Mouse (Mus musculus): ENCODE data around the gene Serpina5. TPM values are rescaled to one million over a fixed set of nuclear protein-coding genes. Genes with fewer than 3 reads are reported as not detected.

The Serpina5 gene
- polyA plus RNA-seq, 1 experiment from 2014 or later, result not detected

GRCm38 (mm10) chr12:104131041-104131440, 30.1 kb downstream of the Serpina5 start:
- H3K4me3 ChIP-seq, result no peak overlapping the region
- no peak overlapping the region for H3K9ac ChIP-seq
- H3K4me2 ChIP-seq, result no peak overlapping the region
- no peaks in the 10 kb centered on the region for H3K4me1 ChIP-seq
- H3K36me3 ChIP-seq, result no peaks in the 10 kb centered on the region
- H3K27ac ChIP-seq, result no peak overlapping the region
- H3K9me3 ChIP-seq, result no peaks in the 10 kb centered on the region
- no peak for ATAC-seq (ENCODE audit: insufficient number of reproducible peaks, insufficient read depth, low FRiP score, low TSS enrichment, low read depth)
- no peaks in the 10 kb centered on the region for H3K27me3 ChIP-seq

DNA sequence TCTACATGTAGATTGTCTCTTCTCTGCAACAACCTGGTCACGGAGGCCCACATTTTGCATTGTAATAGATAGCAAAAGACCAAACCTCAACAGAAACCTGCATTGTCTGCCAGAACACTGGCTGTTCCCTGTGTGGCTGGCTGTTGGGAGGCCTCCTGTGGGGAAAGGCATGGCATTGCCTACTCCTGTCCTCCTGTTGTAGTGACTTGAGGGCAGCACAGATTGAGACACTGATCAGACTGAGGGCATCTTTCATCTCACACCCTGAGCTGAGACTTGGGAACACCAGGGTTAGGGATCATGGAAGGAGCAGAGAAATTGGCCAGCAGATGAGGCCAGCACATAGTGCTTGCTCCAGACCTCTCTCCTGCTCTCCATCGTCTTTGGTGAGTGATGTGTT, 37.3 kb downstream of the Serpina5 start:
- Histone ChIP-seq H3K36me3 (no peaks in the 10 kb centered on the region), H3K4me1 (no peaks in the 10 kb centered on the region), H3K9ac (no peak overlapping the region), H3K27ac (no peak overlapping the region), H3K4me2 (no peak overlapping the region), H3K4me3 (no peak overlapping the region), H3K9me3 (no peaks in the 10 kb centered on the region), H3K27me3 (no peaks in the 10 kb centered on the region)
- 83% methylated on average over 2 of the region's 2 CpGs for WGBS
- ATAC-seq (ENCODE audit: insufficient number of reproducible peaks, insufficient read depth, low FRiP score, low TSS enrichment, low read depth), result no peak

- Histone ChIP-seq H3K27me3 (no peaks in the 10 kb centered on the region), H3K4me3 (no peak overlapping the region), H3K4me2 (no peak overlapping the region), H3K27ac (no peak overlapping the region), H3K9me3 (no peaks in the 10 kb centered on the region), H3K9ac (no peak overlapping the region), H3K4me1 (no peaks in the 10 kb centered on the region), H3K36me3 (no peaks in the 10 kb centered on the region)
- ATAC-seq (ENCODE audit: insufficient number of reproducible peaks, insufficient read depth, low FRiP score, low TSS enrichment, low read depth), result no peak
- 90% methylated on average over 4 of the region's 4 CpGs for WGBS
These were observed 39.7 kb downstream of the Serpina5 start for GRCm38 (mm10) chr12:104140543-104141103.

DNA sequence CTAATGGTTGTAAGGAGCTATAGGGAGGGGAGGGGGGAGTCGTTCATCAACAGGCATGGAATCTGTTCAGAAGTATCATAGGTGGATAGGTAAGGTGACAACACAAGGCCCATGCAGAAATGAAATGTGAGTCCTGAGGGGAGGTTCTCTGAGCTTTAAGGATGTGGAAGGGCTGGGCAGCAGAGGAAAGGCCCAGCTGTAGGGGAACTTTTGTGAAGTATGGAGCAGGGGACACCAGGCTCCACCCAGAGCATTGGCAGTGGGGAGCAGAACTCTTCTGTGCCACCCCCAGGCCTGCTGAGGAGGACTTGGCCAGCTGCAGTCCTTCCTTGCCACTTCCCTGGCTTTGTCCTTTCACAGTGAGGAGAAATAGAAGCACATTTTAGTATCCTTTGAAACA, 40.6 kb downstream of the Serpina5 start:
- no peak overlapping the region for H3K4me3 ChIP-seq
- no peaks in the 10 kb centered on the region for H3K36me3 ChIP-seq
- no peaks in the 10 kb centered on the region for H3K4me1 ChIP-seq
- no peak overlapping the region for H3K27ac ChIP-seq
- 63% methylated on average over 1 of the region's 1 CpGs for WGBS
- H3K4me2 ChIP-seq, result no peak overlapping the region
- no peak overlapping the region for H3K9ac ChIP-seq
- no peaks in the 10 kb centered on the region for H3K27me3 ChIP-seq
- H3K9me3 ChIP-seq, result no peaks in the 10 kb centered on the region
- ATAC-seq (ENCODE audit: insufficient number of reproducible peaks, insufficient read depth, low FRiP score, low TSS enrichment, low read depth), result no peak

- Histone ChIP-seq H3K36me3 (no peaks in the 10 kb centered on the region), H3K4me1 (no peaks in the 10 kb centered on the region), H3K9ac (no peak overlapping the region), H3K27ac (no peak overlapping the region), H3K9me3 (no peaks in the 10 kb centered on the region), H3K27me3 (no peaks in the 10 kb centered on the region), H3K4me2 (no peak overlapping the region), H3K4me3 (no peak overlapping the region)
- WGBS, result 48% methylated on average over 1 of the region's 1 CpGs
- no peak for ATAC-seq (ENCODE audit: insufficient number of reproducible peaks, insufficient read depth, low FRiP score, low TSS enrichment, low read depth)
These were observed 41.5 kb downstream of the Serpina5 start for GRCm38 (mm10) chr12:104142427-104142826.

GRCm38 (mm10) chr12:104143286-104143685, 42.4 kb downstream of the Serpina5 start:
- Histone ChIP-seq H3K4me3 (no peak overlapping the region), H3K9ac (no peak overlapping the region), H3K4me1 (no peaks in the 10 kb centered on the region), H3K9me3 (no peaks in the 10 kb centered on the region), H3K4me2 (no peak overlapping the region), H3K36me3 (no peaks in the 10 kb centered on the region), H3K27ac (no peak overlapping the region), H3K27me3 (no peaks in the 10 kb centered on the region)
- no peak for ATAC-seq (ENCODE audit: insufficient number of reproducible peaks, insufficient read depth, low FRiP score, low TSS enrichment, low read depth)
- WGBS, result 83% methylated on average over 1 of the region's 1 CpGs

GRCm38 (mm10) chr12:104145571-104145970, 44.7 kb downstream of the Serpina5 start:
- H3K4me3 ChIP-seq, result no peak overlapping the region
- 79% methylated on average over 2 of the region's 2 CpGs for WGBS
- no peak overlapping the region for H3K4me2 ChIP-seq
- no peak for ATAC-seq (ENCODE audit: insufficient number of reproducible peaks, insufficient read depth, low FRiP score, low TSS enrichment, low read depth)
- no peaks in the 10 kb centered on the region for H3K9me3 ChIP-seq
- no peaks in the 10 kb centered on the region for H3K27me3 ChIP-seq
- no peaks in the 10 kb centered on the region for H3K36me3 ChIP-seq
- no peak overlapping the region for H3K9ac ChIP-seq
- H3K27ac ChIP-seq, result no peak overlapping the region
- H3K4me1 ChIP-seq, result no peaks in the 10 kb centered on the region

- H3K9me3 ChIP-seq, result 0 out of 2 replicates have a peak, but pooled peaks cover 2% of the 10 kb centered on the region
- H3K27me3 ChIP-seq, result no peaks in the 10 kb centered on the region
- H3K36me3 ChIP-seq, result no peaks in the 10 kb centered on the region
- no peak for ATAC-seq (ENCODE audit: insufficient number of reproducible peaks, insufficient read depth, low FRiP score, low TSS enrichment, low read depth)
- H3K27ac ChIP-seq, result no peak overlapping the region
- no peak overlapping the region for H3K9ac ChIP-seq
- H3K4me2 ChIP-seq, result no peak overlapping the region
- no peaks in the 10 kb centered on the region for H3K4me1 ChIP-seq
- no peak overlapping the region for H3K4me3 ChIP-seq
- 71% methylated on average over 2 of the region's 2 CpGs for WGBS
These were observed 51.1 kb downstream of the Serpina5 start for GRCm38 (mm10) chr12:104151989-104152388.

GRCm38 (mm10) chr12:104153041-104153645, 52.2 kb downstream of the Serpina5 start:
- no peak overlapping the region for H3K9ac ChIP-seq
- H3K9me3 ChIP-seq, result 0 out of 2 replicates have a peak, but pooled peaks cover 2% of the 10 kb centered on the region
- WGBS, result 80% methylated on average over 3 of the region's 3 CpGs
- no peaks in the 10 kb centered on the region for H3K4me1 ChIP-seq
- H3K27ac ChIP-seq, result no peak overlapping the region
- no peaks in the 10 kb centered on the region for H3K36me3 ChIP-seq
- H3K27me3 ChIP-seq, result no peaks in the 10 kb centered on the region
- ATAC-seq (ENCODE audit: insufficient number of reproducible peaks, insufficient read depth, low FRiP score, low TSS enrichment, low read depth), result no peak
- no peak overlapping the region for H3K4me2 ChIP-seq
- H3K4me3 ChIP-seq, result no peak overlapping the region

- no peak within 1 kb of the TSS for H3K27ac ChIP-seq
- no peak within 1 kb of the TSS for H3K9ac ChIP-seq
- H3K4me1 ChIP-seq, result no peaks in the 10 kb centered on the region
- H3K4me2 ChIP-seq, result no peak within 1 kb of the TSS
- no peaks in the 10 kb centered on the region for H3K36me3 ChIP-seq
- no peak for ATAC-seq (ENCODE audit: insufficient number of reproducible peaks, insufficient read depth, low FRiP score, low TSS enrichment, low read depth)
- no peak within 1 kb of the TSS for H3K4me3 ChIP-seq
- 86% methylated on average over 2 of the region's 2 CpGs for WGBS
- 0 out of 2 replicates have a peak, but pooled peaks cover 2% of the 10 kb centered on the region for H3K9me3 ChIP-seq
- H3K27me3 ChIP-seq, result no peaks in the 10 kb centered on the region
These were observed 52.7 kb downstream of the Serpina5 start, which contains the start of gene Serpina3c for GRCm38 (mm10) chr12:104153656-104154055. Gene Serpina3c, minus strand, starts transcription at chr12:104153870.

All from embryonic facial prominence, embryonic 13.5 days (tissue).